Mouse (Mus musculus): Measurements from ENCODE around the gene Pcp2. TPM values are rescaled to one million over a fixed set of nuclear protein-coding genes. Genes with fewer than 3 reads are reported as not detected.

The Pcp2 gene
- not detected for polyA plus RNA-seq (2017; shearing (Covaris generic))

DNA sequence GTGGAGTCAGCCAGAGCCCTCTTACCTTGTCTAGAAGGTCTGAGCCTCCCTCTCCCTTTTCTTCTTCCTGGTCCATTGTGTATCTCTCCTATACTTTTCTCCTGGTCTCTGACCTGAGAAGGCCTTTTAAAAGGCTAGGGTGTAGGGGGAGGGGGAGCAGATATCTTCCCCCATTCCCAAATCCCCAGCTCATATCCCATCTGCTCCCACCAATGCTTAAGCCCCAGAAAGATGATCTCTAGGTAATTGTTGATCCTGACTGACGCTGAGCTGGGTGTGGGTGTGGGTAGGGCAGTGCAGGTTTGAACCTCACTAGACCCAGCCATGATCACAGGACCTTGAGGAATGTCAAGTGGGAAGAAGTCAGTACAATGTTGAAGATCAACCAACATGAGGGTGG, at the start of gene Pcp2:
Pcp2 (minus strand) TSS at position 101 of the 400 bp plus-strand sequence.

DNA sequence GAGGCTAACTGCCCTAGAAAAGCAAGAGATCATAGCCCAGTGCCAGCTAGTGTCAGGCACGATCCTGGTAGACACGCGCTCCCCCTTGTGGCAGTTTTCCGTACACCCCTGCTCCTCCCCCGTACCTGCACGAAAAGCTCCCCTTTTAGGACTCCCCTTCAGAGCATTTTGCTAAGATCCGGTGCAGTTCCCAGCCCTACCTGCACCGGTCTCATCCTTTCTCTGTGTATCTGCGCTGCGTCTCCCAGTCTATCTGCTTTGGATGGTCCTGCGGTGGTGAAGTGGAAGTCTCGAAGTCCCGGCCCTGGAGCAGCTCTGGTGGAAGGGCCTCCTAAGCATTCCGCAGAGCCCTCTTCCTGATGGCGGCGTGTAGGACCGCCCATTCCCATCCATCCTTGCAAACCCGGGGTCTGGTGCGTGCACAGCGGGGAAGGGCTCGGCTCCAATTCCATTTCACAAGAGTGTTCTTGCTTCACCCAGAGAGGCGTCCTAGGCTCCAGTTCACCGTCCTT, 46.7 kb upstream of the Pcp2 start, which contains the start of gene Fcor:
Fcor (minus strand) TSS at position 383 of the 512 bp plus-strand sequence.

DNA sequence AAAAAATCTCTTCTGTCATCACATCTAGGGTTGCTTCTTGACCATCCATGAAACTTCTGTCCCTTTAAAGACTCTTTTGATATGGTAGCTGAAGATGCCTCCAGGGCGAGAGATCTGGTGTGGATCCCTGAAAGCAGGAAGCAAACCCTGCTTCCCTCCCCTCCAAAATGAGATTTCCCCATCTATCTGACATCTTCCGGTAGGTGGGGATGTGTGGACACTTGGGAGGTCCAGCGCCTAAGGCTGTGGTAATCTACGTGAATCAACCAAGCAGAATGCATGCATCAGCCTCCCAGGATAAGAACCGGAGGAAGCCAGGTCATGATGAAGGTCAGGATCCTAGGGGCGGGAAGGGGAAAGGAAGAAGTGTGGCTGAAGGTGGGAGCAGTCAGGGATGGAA, 40.2 kb upstream of the Pcp2 start, which contains the start of gene Mcemp1:
Mcemp1 (plus strand) TSS at position 248 of the 400 bp plus-strand sequence.

DNA sequence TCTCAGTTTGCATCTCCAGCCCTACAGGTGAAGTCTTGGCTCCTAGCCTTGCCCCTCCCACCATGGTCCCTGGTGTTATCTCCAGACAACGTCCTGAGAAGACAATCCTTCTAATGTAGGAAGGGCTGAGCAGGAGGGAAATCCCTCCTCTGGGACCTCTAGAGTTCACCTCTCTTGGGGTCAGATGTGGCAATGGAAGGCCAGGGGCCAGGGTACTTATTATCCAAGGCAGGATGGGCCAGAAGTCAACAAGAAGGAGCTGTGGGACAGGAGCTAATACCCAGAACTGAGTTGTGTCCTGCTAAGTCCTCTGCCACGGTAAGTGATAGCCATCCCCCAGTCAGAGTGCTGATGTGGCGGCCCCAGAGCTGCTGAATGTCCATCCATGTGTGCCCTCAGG, 30.2 kb upstream of the Pcp2 start, which contains the start of gene Retn:
Retn (plus strand) TSS at position 245 of the 400 bp plus-strand sequence.

DNA sequence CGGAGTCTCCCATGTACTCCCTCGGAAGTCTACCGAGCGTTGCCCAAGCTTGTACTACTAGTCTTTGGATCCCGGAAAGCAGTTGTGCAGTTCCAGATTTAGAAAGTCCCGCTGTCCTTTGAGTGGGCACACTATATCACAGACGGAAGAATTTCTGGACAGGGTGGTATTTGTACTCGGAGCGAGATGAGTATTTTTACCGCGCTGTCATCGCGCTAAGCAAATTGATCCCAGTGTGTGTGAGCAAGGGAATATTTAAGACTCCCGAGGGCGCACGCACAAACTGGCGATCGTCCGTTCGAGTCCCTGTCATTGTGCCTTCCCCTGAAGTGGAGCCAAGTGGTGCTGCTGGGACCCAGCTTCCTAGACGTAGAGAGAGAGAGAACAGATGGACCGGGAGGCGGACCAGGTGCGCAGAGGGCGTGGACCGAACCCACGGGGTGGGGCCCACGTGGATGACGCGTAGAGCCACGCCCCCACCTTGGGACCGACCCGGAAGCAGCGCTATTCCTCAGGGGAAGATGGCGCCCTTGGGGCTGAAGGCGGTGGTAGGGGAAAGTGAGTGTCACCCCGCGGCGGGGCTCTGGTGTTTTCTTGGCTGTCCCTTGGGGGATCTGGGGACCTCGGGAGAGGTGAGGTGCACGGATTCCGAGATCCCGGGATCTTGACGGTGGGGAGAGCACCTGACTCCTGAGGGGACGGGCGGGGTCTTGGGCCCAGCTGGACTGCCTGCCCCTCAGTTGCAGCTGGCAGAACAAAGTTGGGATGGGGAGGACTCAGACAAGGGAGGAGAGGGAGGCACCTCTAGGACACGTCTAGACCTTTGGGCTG, 5.5 kb upstream of the Pcp2 start, which contains the start of gene Stxbp2:
Stxbp2 (plus strand) TSS at position 309 of the 831 bp plus-strand sequence.

DNA sequence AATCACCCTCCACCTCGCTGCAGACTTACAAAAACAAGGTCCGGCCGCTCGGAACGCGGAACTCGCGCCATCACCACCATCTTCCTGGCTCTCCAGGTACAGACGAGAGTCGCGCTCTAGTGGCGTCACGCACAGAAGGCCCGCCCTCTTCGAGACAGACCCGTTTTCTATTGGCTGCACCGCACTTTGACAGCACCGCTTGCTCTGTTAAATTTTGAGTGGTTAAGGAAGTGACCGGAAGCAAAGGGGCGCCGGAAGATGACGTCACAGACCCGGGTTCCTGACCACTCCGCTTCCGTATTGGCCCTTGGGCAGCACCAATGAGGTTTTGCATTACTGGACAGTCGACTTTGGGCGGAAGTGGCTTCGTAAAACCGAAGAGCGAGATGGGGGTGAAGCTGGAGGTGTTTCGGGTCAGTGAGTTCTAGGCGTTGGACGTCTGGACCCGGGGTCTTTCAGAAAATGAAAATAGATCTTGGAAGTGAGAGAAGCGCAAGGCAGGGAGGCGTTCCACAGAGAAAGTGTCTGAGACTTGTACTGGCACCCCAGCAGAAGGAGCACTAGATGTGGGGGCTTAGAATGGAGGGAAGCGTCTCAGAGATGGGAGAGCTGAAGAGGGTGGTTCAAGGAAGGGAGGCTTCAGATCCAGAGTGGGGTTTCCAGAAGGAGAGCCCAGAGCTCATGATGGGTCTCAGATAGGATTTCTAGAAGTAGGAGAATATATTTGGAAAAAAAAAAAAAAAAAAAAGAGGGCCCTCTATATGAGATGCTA, 4.0 kb downstream of the Pcp2 start, which contains the start of the genes Xab2 and Pet100:
Xab2 (minus strand) TSS at position 118 of the 772 bp plus-strand sequence.
Pet100 (plus strand) TSS at position 350 of the 772 bp plus-strand sequence.

DNA sequence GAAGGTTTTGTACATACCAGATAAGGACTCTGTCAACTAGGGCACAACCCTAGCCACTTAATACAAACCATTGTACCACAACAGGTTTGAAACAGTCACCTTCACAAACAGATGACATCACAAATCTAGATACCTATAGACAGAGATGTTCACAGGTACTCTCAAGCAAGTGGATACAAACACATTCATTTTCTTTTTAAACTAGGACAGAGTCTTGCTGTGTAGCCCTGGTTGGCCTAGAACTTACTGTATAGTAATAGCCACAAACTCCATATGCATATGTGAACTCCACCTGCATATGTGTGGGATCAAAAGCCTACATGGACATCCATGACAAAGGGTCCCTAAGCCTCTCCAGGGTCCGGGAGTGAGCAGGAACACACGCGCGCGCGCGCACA, 38.4 kb downstream of the Pcp2 start, which contains the start of gene Camsap3:
Camsap3 (plus strand) TSS at position 301 of the 398 bp plus-strand sequence.

Other genes with a start within 250 kb of the Pcp2 start
- 113 TPM for gene Arhgef18, start 232.5 kb downstream of the Pcp2 start, polyA plus RNA-seq (2017; shearing (Covaris generic))
- gene Pex11g, start 157.9 kb downstream of the Pcp2 start, polyA plus RNA-seq (2017; shearing (Covaris generic)) = 7.5 TPM
- gene Tex45, start 154.7 kb downstream of the Pcp2 start, polyA plus RNA-seq (2017; shearing (Covaris generic)) = 0.16 TPM
- gene Zfp358, start 132.4 kb downstream of the Pcp2 start, polyA plus RNA-seq (2017; shearing (Covaris generic)) = 9.0 TPM
- 132 TPM for gene Mcoln1, start 125.1 kb downstream of the Pcp2 start, polyA plus RNA-seq (2017; shearing (Covaris generic))
- gene Pnpla6, start 110.2 kb downstream of the Pcp2 start, polyA plus RNA-seq (2017; shearing (Covaris generic)) = 42.3 TPM
- not detected for gene C330021F23Rik, start 57.6 kb downstream of the Pcp2 start, polyA plus RNA-seq (2017; shearing (Covaris generic))
- 0.29 TPM for gene Camsap3, start 38.3 kb downstream of the Pcp2 start, polyA plus RNA-seq (2017; shearing (Covaris generic))
- 113 TPM for gene Xab2, start 4.2 kb downstream of the Pcp2 start, polyA plus RNA-seq (2017; shearing (Covaris generic))
- 116 TPM for gene Pet100, start 4.0 kb downstream of the Pcp2 start, polyA plus RNA-seq (2017; shearing (Covaris generic))
- 228 TPM for gene Stxbp2, start 5.4 kb upstream of the Pcp2 start, polyA plus RNA-seq (2017; shearing (Covaris generic))
- not detected for gene Retn, start 30.2 kb upstream of the Pcp2 start, polyA plus RNA-seq (2017; shearing (Covaris generic))
- 0.28 TPM for gene Mcemp1, start 40.2 kb upstream of the Pcp2 start, polyA plus RNA-seq (2017; shearing (Covaris generic))
- not detected for gene Fcor, start 46.8 kb upstream of the Pcp2 start, polyA plus RNA-seq (2017; shearing (Covaris generic))
- 34.8 TPM for gene Trappc5, start 50.8 kb upstream of the Pcp2 start, polyA plus RNA-seq (2017; shearing (Covaris generic))
- gene Fcer2a, start 68.6 kb upstream of the Pcp2 start, polyA plus RNA-seq (2017; shearing (Covaris generic)) = 1.1 TPM
- gene Clec4g, start 95.1 kb upstream of the Pcp2 start, polyA plus RNA-seq (2017; shearing (Covaris generic)) = not detected
- 0.42 TPM for gene Cd209a, start 123.4 kb upstream of the Pcp2 start, polyA plus RNA-seq (2017; shearing (Covaris generic))
- gene Cd209e, start 228.8 kb upstream of the Pcp2 start, polyA plus RNA-seq (2017; shearing (Covaris generic)) = 0.10 TPM